Mouse (Mus musculus) right cerebral cortex, postnatal 36 days (tissue): ENCODE measurements at regions not wholly inside any gene's neighbourhood (a gene's known extent, or its start where the extent isn't known, plus 50 kb on each side); places are given as distances from the start of the nearest gene placed in this dataset.

ENCODE experiments used
- DNase-seq, 2 experiments: peaks; one replicate each; pipeline ENCODE4 v3.0.0; 2022; ENCODE audit warnings: low spot score in 2 of 2, mixed read lengths in 1 of 2

DNA sequence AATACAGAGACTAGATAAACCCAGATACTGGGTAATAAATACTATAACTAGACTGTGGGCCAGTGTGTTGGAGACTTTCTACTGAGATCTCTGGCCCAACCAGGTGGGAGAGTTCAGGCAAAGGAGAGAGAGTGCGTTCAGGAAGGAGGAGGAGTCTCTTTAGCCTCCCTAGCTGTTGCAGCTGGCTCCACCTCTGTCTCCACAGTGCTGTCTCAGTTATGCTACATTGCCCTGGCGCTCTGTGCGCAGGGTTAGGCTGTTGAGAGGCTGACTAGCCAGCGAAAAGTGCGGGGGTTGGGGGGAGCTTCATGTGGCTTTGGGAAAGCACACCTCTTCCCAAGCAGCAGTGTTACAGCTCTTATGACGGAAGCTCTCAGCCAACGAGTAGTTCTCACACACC, 104.7 kb upstream of the Syndig1 start:
- DNase-seq, result no peak

- no peak for DNase-seq
These were observed 103.1 kb upstream of the Syndig1 start for GRCm38 (mm10) chr2:149725932-149726331.

DNA sequence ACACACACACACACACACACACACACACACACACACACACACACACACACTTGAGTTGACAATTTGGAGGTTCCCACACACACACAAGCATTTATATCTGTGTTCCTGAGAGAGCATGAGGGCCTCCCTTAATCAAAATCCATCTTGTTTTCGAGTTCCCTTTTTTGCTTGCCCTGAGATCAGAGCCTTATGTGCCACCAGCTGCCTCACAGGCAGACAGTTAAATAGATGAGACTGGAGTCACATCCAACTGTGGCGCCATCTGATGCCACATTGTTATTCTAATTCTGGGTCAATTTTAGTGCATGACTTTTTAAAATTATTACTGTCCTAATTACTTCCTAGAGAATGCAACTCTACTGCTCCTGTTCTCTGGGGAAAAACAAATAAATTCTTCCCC, 91.2 kb upstream of the Syndig1 start:
- no peak for DNase-seq

DNA sequence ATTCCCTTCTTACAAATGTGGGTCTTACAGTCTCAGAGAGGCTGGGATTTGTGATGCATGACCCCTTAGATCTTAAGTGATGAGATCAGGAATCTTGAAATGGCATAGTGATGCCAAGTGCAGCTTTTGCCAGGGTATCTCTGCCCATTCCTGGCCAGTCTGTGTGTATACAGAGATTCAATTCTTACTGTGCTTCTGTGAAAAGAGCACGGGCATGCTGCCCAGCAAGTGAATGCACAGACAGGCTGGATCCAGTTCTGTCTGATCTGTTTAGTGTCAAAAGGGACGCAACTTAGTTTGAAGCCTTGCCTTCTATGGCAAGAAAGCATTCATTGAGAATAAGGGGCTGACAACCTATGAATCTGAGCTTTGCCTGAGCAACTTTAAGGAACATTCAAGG, 89.1 kb upstream of the Syndig1 start:
- DNase-seq, result no peak

GRCm38 (mm10) chr2:149742661-149743060, 86.3 kb upstream of the Syndig1 start:
- no peak for DNase-seq

- no peak for DNase-seq
These were observed 80.7 kb upstream of the Syndig1 start for GRCm38 (mm10) chr2:149748240-149748822.

DNA sequence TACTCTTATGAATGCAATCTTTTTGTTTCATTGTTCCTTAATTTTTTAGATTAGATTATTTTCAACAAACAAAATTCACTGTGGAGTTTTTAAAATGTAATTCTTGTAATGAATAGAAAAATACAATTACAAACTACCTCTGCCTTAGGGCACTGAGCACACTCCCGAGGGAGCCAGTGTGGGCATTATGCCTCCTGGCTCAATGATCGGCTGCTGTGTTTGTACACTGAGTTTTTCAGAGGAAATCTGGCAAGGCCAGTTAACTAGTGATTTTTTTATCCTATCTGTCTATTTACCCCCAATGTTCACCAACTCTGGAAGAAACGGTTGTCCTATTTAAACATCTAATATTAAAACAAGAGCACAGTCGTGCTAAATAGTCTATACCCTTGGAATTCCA, 69.9 kb upstream of the Syndig1 start:
- no peak for DNase-seq

DNA sequence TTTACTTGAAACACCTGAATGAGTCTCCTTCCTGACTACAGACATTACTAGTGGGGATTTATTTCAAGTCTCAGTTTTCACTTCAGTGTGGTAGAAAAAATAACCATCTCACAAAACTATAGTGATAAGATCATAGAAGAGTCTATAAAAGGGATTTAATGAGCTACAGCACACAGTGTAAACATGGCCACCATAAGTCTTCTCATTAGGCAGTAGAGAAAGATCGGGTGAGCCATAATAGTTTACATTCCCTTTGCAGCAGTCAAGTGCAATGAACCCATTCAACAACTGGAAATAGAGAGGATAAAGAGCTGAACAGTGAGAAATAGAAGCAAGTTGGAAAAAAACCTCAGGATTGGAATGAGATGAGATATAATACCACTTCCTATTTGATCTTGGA, 65.1 kb upstream of the Syndig1 start:
- no peak for DNase-seq

GRCm38 (mm10) chr2:149768027-149768426, 61.0 kb upstream of the Syndig1 start:
- DNase-seq, result no peak

DNA sequence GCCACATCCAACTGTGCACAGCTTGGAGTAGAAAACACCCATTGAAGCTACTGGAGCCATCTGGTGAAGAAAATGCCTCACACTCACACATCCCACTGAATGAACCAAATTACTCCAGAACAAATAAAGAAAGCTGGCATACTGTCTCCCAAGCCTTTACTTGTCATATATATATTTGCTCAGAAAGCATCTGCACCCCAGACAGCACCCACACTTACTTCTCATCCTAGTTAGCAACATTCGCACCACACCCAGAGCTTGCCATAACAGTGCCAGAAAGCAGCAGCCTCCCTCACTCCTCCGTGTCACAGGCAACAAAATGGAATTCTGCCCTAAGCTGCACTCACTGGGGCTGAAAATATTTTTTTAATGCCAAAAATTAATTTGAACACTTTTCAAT, 60.5 kb upstream of the Syndig1 start:
- DNase-seq, result peak; percentile 74 to 90

- no peak for DNase-seq
These were observed 51.7 kb upstream of the Syndig1 start for GRCm38 (mm10) chr2:149777316-149777715.
